Mouse (Mus musculus) layer of hippocampus, postnatal 10 days (tissue): ENCODE data around the gene Mastl. TPM values are rescaled to one million over a fixed set of nuclear protein-coding genes. Genes with fewer than 3 reads are reported as not detected.

Experiments used
- total RNA-seq, 2 experiments: library from RNA; stranded (reverse); gene quantifications; 2 replicates each; pipeline ENCODE4 v1.2.3; 2021

Mastl gene
- total RNA-seq, 2 experiments from 2014 or later: 2.4 to 2.5 TPM

Other genes with a start within 250 kb of the Mastl start
- gene Abi1, start 115.8 kb downstream of the Mastl start, total RNA-seq: 100 to 1,000 TPM; 158 to 164 TPM
- gene Acbd5, start 87.9 kb downstream of the Mastl start, total RNA-seq: 10 to 100 TPM; 68.9 to 80.7 TPM
- gene Yme1l1, start 345 bp upstream of the Mastl start, total RNA-seq: 10 to 100 TPM; 89.4 to 92.5 TPM
- gene 4931423N10Rik, start 51.5 kb upstream of the Mastl start, total RNA-seq: under 1 TPM in 1 of 2 experiments, not detected in 1; 0.25 TPM
- gene Nxph2, start 165.2 kb upstream of the Mastl start, total RNA-seq: 1 to 10 TPM; 2.1 to 2.9 TPM